Mouse (Mus musculus): Measurements from ENCODE around the gene March6.

The March6 gene

DNA sequence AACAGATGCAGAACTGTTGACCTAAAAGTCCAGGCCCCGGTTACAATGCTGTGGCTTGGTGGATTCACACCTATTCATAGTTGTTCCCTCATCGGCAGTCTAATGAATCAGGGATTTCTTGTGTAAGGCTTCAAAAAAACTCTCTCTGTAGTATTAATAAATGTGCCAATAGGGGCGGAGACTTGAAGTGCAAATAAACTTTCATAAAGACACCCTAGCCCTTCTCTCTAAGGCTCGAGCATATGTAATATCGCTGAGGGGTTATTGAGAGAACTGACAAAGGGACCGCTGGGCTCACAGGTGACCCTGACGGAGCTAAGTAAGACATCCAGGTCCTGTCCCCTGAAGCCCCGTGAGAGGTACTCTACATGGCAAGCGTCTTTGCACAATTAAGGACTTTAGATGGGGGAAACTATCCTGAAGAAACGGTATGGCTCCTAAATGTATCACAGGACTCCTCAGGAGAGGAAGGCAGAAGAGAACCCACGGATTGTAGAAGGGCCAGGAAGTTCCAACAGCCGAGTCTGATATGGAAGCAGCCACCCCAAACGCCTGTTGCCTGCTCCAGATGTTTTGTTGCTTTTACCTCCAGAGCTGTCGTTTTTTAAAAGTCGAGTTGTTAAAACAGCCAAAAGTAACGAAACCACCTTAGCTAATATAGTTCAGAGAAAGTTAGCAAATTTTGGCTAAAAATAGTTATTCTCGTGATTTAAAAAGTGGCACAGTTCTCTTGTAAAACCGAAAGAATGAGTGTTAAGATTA lies 78.3 kb downstream of the March6 start:
- DNase-seq: no peak

DNA sequence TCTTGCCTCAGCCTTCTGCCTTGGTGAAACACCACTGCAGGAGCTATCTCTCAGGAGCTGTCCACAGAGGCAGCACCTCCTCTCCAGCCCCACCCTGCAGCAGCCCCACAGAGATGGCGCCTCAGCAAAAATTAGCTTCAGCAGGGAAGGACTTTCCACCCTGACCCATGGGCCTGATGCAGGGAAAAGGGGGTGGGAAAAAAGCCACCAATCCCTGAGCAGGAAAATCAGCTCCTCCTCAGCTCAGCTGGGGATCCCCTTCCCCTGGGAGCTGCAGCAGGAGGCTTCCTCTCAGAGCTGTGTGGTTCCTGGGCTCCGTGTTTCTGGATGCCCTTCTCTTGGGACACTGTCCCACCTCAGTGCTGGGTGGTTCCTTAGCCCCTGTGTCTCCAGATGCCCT lies 81.1 kb downstream of the March6 start:
- DNase-seq: no peak

GRCm38 (mm10) chr15:31447121-31447520 lies 83.7 kb downstream of the March6 start:
- DNase-seq: peak; percentile 64

DNA sequence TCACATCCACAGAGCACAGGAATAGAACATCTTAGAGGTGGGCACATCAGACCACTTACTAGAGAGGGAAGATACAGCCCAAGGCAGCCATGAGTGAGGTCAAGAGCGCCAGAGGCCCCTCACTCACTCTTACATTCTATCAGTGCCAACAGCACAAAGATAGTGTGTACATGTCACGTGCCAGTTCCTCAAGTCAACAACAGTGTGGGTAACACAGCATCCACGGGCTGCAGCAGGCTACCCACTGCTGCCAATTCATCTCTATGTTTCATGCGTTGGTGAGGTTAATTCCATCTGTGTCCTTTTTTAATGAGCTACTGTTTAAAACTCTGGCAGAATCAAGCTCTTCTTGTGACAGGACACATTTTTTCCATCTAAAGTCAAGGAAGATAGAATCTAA lies 88.2 kb downstream of the March6 start:
- no peak for DNase-seq

- no peak for DNase-seq
Observed at GRCm38 (mm10) chr15:31441996-31442395, 88.9 kb downstream of the March6 start.

- DNase-seq: no peak
Observed at GRCm38 (mm10) chr15:31436811-31437210, 94.0 kb downstream of the March6 start.

GRCm38 (mm10) chr15:31436083-31436482 lies 94.8 kb downstream of the March6 start:
- DNase-seq: no peak

GRCm38 (mm10) chr15:31433768-31434167 lies 97.1 kb downstream of the March6 start:
- DNase-seq: no peak

GRCm38 (mm10) chr15:31431847-31432246 lies 99.0 kb downstream of the March6 start:
- no peak for DNase-seq

DNA sequence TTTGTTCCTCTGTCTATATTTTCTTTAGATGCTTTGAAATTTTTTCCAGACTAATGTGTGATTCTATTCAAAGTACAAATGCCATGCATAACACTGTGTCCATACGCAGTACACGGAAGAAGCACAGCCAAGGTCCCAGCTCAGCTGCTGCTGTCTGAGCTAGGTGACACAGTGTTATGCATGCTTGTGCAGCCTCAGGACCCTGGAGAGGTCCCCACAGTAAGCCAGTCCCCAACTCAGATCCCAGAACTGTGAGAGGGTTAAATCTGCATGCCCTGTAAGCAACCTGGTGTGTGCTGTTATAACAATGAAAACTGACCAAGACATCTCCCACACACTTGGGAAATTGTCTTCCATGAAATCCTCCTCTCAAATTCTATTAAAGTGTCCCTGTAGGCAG lies 100.8 kb downstream of the March6 start:
- DNase-seq: no peak

- DNase-seq: no peak
Observed at GRCm38 (mm10) chr15:31429429-31429828, 101.4 kb downstream of the March6 start.

DNA sequence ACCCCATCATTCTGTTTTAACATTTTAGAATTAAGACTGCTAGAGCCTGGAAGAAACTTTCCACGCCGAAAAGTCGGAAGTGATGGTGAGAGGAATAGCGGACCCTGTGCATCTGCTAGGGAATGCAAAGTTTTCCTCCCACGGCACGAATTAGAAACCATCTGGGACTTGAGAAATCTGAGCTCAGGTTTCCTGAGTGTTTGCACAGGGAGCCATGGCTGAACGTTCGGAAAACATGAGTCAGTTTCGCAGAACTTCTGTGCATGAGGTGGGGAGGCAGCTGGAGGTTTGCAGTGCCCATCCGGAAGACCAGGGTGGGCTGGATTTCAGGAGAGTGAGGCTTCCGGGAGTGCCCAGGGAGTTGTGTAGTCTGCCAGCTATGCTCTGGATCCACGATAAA lies 102.3 kb downstream of the March6 start:
- DNase-seq: no peak

GRCm38 (mm10) chr15:31427390-31427789 lies 103.5 kb downstream of the March6 start:
- DNase-seq: no peak

GRCm38 (mm10) chr15:31426066-31426706 lies 104.7 kb downstream of the March6 start:
- DNase-seq: no peak

DNA sequence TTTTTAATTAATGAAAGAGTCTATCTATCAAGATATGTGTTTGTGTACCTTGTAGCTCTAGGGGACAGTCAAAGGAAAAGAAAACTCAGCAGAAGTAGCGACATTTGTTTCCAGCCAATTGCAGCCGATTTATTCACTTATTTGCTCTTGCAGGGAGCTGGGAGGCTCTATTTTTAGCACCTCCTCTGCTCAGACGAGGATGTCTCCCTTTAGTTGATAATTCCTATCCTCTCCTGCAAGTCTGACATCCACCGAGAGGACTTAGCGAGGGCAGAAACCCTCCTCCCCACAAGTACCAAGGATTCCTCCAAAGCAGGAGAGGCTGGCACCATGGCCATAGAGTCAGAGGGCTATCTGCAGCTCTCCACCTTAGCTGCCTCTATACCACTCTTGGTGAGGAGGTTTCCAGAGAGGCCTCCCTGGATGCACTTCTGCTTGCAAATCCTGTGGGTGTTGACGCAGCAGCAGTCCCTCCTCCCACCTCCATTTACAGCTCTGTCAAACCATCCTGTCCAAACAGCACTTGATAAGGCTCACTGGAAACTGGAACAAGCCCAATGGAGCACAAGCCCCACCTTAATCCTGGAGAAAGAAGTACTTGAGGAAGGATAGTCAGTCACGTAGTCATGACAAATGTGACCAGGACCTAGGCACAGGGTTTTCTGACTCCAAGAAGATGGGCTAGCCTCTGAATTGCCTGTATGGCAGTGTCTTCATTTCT lies 108.0 kb downstream of the March6 start:
- DNase-seq: peak; percentile 23

GRCm38 (mm10) chr15:31419037-31419436 lies 111.8 kb downstream of the March6 start:
- peak; percentile 45 for DNase-seq

- no peak for DNase-seq
Observed at GRCm38 (mm10) chr15:31418686-31419024, 112.2 kb downstream of the March6 start.

DNA sequence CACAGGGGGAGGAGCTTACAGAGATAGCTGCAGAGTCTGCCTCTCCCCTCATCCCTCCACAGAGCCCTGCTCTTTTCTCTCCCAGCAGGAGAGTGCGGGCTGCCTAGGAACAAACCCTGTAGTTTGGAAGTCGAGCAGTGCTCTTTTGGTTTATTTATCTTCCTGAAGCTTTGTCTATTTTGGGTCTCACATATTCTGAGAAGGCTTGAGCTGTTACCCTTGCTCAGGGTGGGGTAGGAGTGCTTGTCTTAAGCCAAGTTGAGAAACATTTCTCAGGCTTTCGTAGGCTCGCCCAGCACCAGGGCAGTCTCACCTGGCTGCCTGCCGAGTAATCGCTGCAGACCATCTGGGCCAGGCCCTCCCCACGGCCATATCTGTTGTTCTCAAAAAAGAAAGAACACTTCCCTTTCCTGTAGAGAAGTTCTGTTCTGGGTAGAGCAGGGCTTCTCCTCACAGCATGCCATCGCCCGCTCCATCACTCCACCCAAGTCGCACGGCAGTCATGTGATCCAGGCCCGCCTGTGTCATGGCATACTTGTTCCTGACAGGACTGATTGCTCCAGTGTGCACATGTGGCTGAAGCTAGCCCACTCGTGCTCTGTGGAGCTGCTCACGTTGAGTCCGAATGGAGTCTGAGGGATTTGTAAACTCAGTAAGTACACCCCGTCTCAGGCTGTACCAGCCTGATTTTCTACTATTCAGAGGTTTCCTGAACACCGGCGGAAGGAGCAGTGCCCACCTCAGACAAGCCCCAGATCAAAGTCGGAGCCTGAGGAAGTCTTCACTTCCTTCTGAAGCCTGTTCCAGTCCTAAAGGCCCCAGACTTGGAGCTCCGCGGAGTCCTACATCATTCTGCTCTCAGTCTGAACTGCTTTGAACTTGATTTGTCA lies 112.8 kb downstream of the March6 start:
- peak; percentile 85 for DNase-seq

GRCm38 (mm10) chr15:31417409-31417795 lies 113.5 kb downstream of the March6 start:
- peak; percentile 53 for DNase-seq

DNA sequence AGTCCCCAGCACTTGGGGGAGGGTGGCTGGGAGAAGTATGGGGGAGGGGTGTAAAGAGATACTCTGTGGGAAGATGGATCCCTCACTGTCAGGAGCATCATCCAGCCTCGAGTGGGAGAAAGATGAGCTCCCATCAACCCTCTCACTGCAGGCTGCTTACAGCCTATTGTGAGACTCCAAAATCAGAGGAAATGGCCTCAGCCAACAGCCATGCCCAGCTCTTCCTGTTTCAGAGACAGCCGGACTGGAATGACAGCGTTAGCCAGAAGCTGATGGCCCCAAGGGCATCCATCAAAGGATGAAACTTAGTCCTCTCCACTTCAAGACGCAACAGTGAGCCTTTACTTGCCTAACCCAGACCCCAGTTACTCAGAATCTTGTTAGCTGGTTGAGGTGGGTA lies 115.7 kb downstream of the March6 start:
- DNase-seq: peak; percentile 67

GRCm38 (mm10) chr15:31414179-31414898 lies 116.5 kb downstream of the March6 start:
- DNase-seq: no peak

GRCm38 (mm10) chr15:31413662-31414061 lies 117.2 kb downstream of the March6 start:
- no peak for DNase-seq

All from lung, postnatal 10 days (tissue).